Mouse (Mus musculus) midbrain, embryonic 13.5 days (tissue): ENCODE measurements around the gene Helt. TPM values are rescaled to one million over a fixed set of nuclear protein-coding genes. Genes with fewer than 3 reads are reported as not detected.

Source experiments
- ATAC-seq: fragments of 200-750 bp; cut with Nextera tagmentation; 2 replicates; pipeline ENCODE4 v1.8.0; 2017; ENCODE audit warnings: mild to moderate bottlenecking, moderate TSS enrichment, moderate library complexity
- H3K27ac ChIP-seq: fragments of 300-500 bp; sonication (generic); 2 replicates; pipeline ENCODE4 v1.5.1; 2015; ENCODE audit warnings: inconsistent platforms, mild to moderate bottlenecking, moderate library complexity
- H3K27me3 ChIP-seq: fragments of 300-500 bp; sonication (generic); 2 replicates; pipeline ENCODE4 v1.6.1; 2015; ENCODE audit warnings: mild to moderate bottlenecking, inconsistent platforms
- H3K36me3 ChIP-seq: fragments of 300-500 bp; sonication (generic); 2 replicates; pipeline ENCODE4 v1.6.1; 2015; ENCODE audit warnings: mild to moderate bottlenecking, inconsistent platforms
- H3K4me1 ChIP-seq: fragments of 300-500 bp; sonication (generic); replicated peaks from 2 replicates; pipeline ENCODE4 v1.6.1; 2015; ENCODE audit warnings: inconsistent platforms
- H3K4me2 ChIP-seq: fragments of 300-500 bp; sonication (generic); replicated peaks from 2 replicates; pipeline ENCODE4 v1.6.1; 2015; ENCODE audit warnings: moderate library complexity, mild to moderate bottlenecking, inconsistent platforms
- H3K4me3 ChIP-seq: fragments of 300-500 bp; sonication (generic); replicated peaks from 2 replicates; pipeline ENCODE4 v1.5.1; 2015; ENCODE audit warnings: mild to moderate bottlenecking, inconsistent platforms
- H3K9ac ChIP-seq: fragments of 300-500 bp; sonication (generic); replicated peaks from 2 replicates; pipeline ENCODE4 v1.6.1; 2015; ENCODE audit warnings: mild to moderate bottlenecking, inconsistent platforms
- H3K9me3 ChIP-seq: fragments of 300-500 bp; sonication (generic); 2 replicates; pipeline ENCODE4 v1.6.1; 2016; ENCODE audit warnings: mild to moderate bottlenecking, inconsistent platforms
- WGBS: fragments of 180-500 bp; shearing (Covaris S2); methylation state at CpG from one replicate; pipeline ENCODE4 v1.1.7; 2015; 5-methylcytosine and 5-hydroxymethylcytosine counted together
- polyA plus RNA-seq: library from polyadenylated mRNA; unstranded; fragments of >200 nt; fragmentation: Nextera tagmentation; extraction: Ambion mirVana; gene quantifications from 2 replicates; pipeline ENCODE4 v1.2.1, GENCODE M21; 2015

Helt gene
- polyA plus RNA-seq, 1 experiment from 2014 or later: 38.4 TPM

GRCm38 (mm10) chr8:46295101-46295534 lies 647 bp upstream of the Helt start:
- peak; percentile 43 for ATAC-seq
- Histone ChIP-seq H3K9me3 (no peaks in the 10 kb centered on the region), H3K4me1 (peaks cover 47% of the 10 kb centered on the region), H3K36me3 (no peaks in the 10 kb centered on the region), H3K9ac (no peak overlapping the region), H3K4me3 (no peak overlapping the region), H3K4me2 (peak overlapping the region; percentile 23), H3K27ac (no peak overlapping the region), H3K27me3 (peaks cover 94% of the 10 kb centered on the region)
- 1% methylated on average over 14 of the region's 14 CpGs for WGBS

DNA sequence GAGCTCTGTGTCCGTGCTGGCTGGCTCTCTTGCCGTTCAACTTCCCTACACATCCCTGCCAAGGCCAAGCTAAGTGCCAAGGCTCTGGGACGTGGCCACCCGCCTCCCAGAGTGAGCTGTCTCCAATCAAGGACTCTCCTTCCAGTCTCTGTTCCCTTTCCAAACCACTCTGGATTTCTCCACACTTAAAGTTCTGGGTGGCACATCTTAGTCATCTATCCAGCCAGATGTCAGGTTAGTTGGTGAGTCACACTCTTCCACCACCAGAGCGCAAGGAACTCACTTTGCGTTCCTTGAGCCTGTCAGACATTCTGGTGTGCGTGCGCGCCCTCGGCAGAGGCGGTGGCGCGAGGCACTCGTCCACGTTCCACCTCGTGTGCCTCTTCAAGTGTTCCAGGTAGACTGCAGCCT lies 725 bp downstream of the Helt start:
- WGBS: under 1% methylated on average over 16 of the region's 16 CpGs
- peak overlapping the region; percentile 32 for H3K4me3 ChIP-seq
- H3K27me3 ChIP-seq: peaks cover 93% of the 10 kb centered on the region
- no peak overlapping the region for H3K27ac ChIP-seq
- no peaks in the 10 kb centered on the region for H3K9me3 ChIP-seq
- H3K4me1 ChIP-seq: peaks cover 50% of the 10 kb centered on the region
- no peak overlapping the region for H3K9ac ChIP-seq
- H3K36me3 ChIP-seq: no peaks in the 10 kb centered on the region
- H3K4me2 ChIP-seq: peak overlapping the region; percentile 54
- no peak for ATAC-seq

GRCm38 (mm10) chr8:46293201-46293600 lies 1.3 kb downstream of the Helt start:
- 2% methylated on average over 14 of the region's 14 CpGs for WGBS
- peak overlapping the region; percentile 32 for H3K4me3 ChIP-seq
- H3K4me2 ChIP-seq: peak overlapping the region; percentile 54
- no peaks in the 10 kb centered on the region for H3K9me3 ChIP-seq
- no peaks in the 10 kb centered on the region for H3K36me3 ChIP-seq
- no peak overlapping the region for H3K9ac ChIP-seq
- peaks cover 93% of the 10 kb centered on the region for H3K27me3 ChIP-seq
- peaks cover 50% of the 10 kb centered on the region for H3K4me1 ChIP-seq
- no peak overlapping the region for H3K27ac ChIP-seq
- ATAC-seq: no peak

GRCm38 (mm10) chr8:46291931-46292675 lies 2.4 kb downstream of the Helt start:
- H3K9me3 ChIP-seq: no peaks in the 10 kb centered on the region
- no peak overlapping the region for H3K27ac ChIP-seq
- H3K36me3 ChIP-seq: no peaks in the 10 kb centered on the region
- 2% methylated on average over 33 of the region's 33 CpGs for WGBS
- H3K9ac ChIP-seq: 0 out of 2 replicates have a peak overlapping the region, but pooled peaks have one; percentile 19
- H3K4me3 ChIP-seq: peak overlapping the region; percentile 32
- H3K27me3 ChIP-seq: peaks cover 87% of the 10 kb centered on the region
- H3K4me1 ChIP-seq: peaks cover 50% of the 10 kb centered on the region
- ATAC-seq: no peak
- peak overlapping the region; percentile 54 for H3K4me2 ChIP-seq

GRCm38 (mm10) chr8:46289274-46289673 lies 5.2 kb downstream of the Helt start:
- Histone ChIP-seq H3K9me3 (no peaks in the 10 kb centered on the region), H3K4me1 (peaks cover 34% of the 10 kb centered on the region), H3K27me3 (peaks cover 66% of the 10 kb centered on the region), H3K27ac (no peak overlapping the region), H3K9ac (no peak overlapping the region), H3K4me3 (no peak overlapping the region), H3K4me2 (no peak overlapping the region), H3K36me3 (no peaks in the 10 kb centered on the region)
- 2% methylated on average over 11 of the region's 11 CpGs for WGBS
- 0 out of 2 replicates have a peak, but pooled peaks have one; percentile 56 for ATAC-seq

GRCm38 (mm10) chr8:46288021-46288420 lies 6.5 kb downstream of the Helt start:
- Histone ChIP-seq H3K27ac (no peak overlapping the region), H3K9me3 (no peaks in the 10 kb centered on the region), H3K4me1 (peaks cover 23% of the 10 kb centered on the region), H3K4me3 (no peak overlapping the region), H3K4me2 (no peak overlapping the region), H3K9ac (no peak overlapping the region), H3K27me3 (peaks cover 53% of the 10 kb centered on the region), H3K36me3 (no peaks in the 10 kb centered on the region)
- ATAC-seq: no peak
- 90% methylated on average over 6 of the region's 6 CpGs for WGBS

- Histone ChIP-seq H3K4me3 (no peak overlapping the region), H3K9me3 (no peaks in the 10 kb centered on the region), H3K4me2 (no peak overlapping the region), H3K27ac (no peak overlapping the region), H3K27me3 (peaks cover 33% of the 10 kb centered on the region), H3K4me1 (peaks cover 6% of the 10 kb centered on the region), H3K36me3 (no peaks in the 10 kb centered on the region), H3K9ac (no peak overlapping the region)
- 91% methylated on average over 4 of the region's 4 CpGs for WGBS
- ATAC-seq: no peak
Observed at GRCm38 (mm10) chr8:46285980-46286379, 8.5 kb downstream of the Helt start.

GRCm38 (mm10) chr8:46281536-46281935 lies 12.9 kb downstream of the Helt start:
- 12% methylated on average over 13 of the region's 13 CpGs for WGBS

DNA sequence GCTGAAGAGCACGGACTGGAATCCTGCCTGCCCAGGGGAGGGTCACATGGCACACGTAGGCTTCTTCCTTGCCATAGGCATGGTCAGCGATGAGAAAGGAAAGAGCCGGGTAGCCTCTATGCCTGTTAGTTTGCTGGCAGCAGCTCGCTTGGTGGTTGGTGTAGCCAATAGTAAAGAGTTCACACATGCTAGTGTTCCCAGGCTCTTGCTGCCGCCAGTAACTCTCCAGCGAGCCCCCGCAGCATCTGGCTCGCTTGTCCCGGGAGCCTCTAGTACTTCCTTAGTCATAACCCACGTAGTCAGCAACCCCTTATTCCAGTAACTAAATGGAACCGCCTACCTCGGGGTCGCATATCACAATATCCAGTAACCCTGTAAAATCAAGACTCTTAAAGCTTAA lies 17.5 kb downstream of the Helt start:
- Histone ChIP-seq H3K4me1 (no peaks in the 10 kb centered on the region), H3K4me3 (no peak overlapping the region), H3K27me3 (0 out of 2 replicates have a peak, but pooled peaks cover 5% of the 10 kb centered on the region), H3K9ac (no peak overlapping the region), H3K9me3 (no peaks in the 10 kb centered on the region), H3K27ac (no peak overlapping the region), H3K4me2 (no peak overlapping the region), H3K36me3 (no peaks in the 10 kb centered on the region)
- ATAC-seq: no peak
- 87% methylated on average over 14 of the region's 14 CpGs for WGBS

More at GRCm38 (mm10) chr8:46281536-46281935, 12.9 kb downstream of the Helt start:
- no peak overlapping the region for H3K27ac ChIP-seq
- H3K36me3 ChIP-seq: no peaks in the 10 kb centered on the region
- H3K4me3 ChIP-seq: no peak overlapping the region
- no peak overlapping the region for H3K4me2 ChIP-seq
- H3K9me3 ChIP-seq: no peaks in the 10 kb centered on the region
- no peak overlapping the region for H3K9ac ChIP-seq
- ATAC-seq: no peak
- no peaks in the 10 kb centered on the region for H3K4me1 ChIP-seq
- peaks cover 7% of the 10 kb centered on the region; the same call in 1 of the 2 replicates for H3K27me3 ChIP-seq

DNA sequence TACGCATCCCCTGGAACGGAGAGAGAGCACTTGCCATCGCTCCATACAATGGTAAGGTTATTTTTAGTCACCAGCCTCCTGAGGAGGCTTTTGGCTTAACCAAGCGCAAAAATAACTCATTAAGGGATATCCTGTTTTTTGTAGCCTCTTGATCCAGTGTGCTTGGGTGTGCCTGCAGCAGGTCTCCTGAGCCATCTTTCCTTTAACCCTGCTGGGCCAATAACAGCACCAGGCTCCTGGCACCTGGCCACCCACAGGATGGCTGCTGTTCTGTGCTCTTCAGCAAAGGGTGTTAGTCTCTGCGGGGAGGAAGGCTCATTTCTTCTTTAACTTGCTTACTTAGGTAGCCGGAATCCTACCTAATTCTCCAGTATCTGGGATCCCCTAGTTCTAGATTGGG lies 23.7 kb downstream of the Helt start:
- Histone ChIP-seq H3K4me3 (no peak overlapping the region), H3K27me3 (peaks cover 10% of the 10 kb centered on the region; the same call in 1 of the 2 replicates), H3K4me1 (peaks cover 24% of the 10 kb centered on the region), H3K9ac (no peak overlapping the region), H3K4me2 (no peak overlapping the region), H3K27ac (no peak overlapping the region), H3K9me3 (no peaks in the 10 kb centered on the region), H3K36me3 (no peaks in the 10 kb centered on the region)
- no peak for ATAC-seq
- WGBS: 25% methylated on average over 6 of the region's 6 CpGs

DNA sequence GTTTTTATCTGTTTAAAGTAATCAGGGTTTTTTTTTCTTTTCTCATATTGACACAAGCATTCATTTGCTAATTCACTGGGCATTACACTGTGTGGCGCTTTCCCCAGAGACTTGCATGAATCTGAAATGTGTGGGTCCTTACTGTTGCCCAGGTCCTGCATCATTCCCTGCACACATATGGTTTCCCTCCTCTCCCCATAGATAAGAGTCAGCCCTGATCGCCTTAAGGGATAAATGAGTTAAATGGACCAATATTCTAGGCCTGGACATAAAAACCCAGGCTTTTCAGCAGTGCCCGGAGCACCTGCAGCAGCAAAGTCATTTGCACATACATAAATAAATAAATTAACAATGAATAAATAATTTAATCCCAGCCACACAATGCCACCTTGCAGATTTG lies 24.3 kb downstream of the Helt start:
- no peak overlapping the region for H3K9ac ChIP-seq
- peak; percentile 72 for ATAC-seq
- no peak overlapping the region for H3K4me2 ChIP-seq
- no peaks in the 10 kb centered on the region for H3K9me3 ChIP-seq
- WGBS: 25% methylated on average over 3 of the region's 3 CpGs
- H3K4me1 ChIP-seq: peaks cover 26% of the 10 kb centered on the region
- H3K27me3 ChIP-seq: peaks cover 10% of the 10 kb centered on the region; the same call in 1 of the 2 replicates
- H3K27ac ChIP-seq: no peak overlapping the region
- no peaks in the 10 kb centered on the region for H3K36me3 ChIP-seq
- H3K4me3 ChIP-seq: no peak overlapping the region

GRCm38 (mm10) chr8:46266801-46267200 lies 27.7 kb downstream of the Helt start:
- H3K9me3 ChIP-seq: no peaks in the 10 kb centered on the region
- H3K27ac ChIP-seq: no peak overlapping the region
- H3K27me3 ChIP-seq: peaks cover 19% of the 10 kb centered on the region
- no peak for ATAC-seq
- no peak overlapping the region for H3K9ac ChIP-seq
- H3K4me3 ChIP-seq: no peak overlapping the region
- H3K4me1 ChIP-seq: peaks cover 26% of the 10 kb centered on the region
- whole genome bisulfite sequencing: 39% methylated on average over 4 of the region's 4 CpGs
- H3K4me2 ChIP-seq: no peak overlapping the region
- no peaks in the 10 kb centered on the region for H3K36me3 ChIP-seq
